Mouse (Mus musculus): ENCODE measurements around the gene Lhfpl2. TPM values are rescaled to one million over a fixed set of nuclear protein-coding genes. Genes with fewer than 3 reads are reported as not detected.
A peak's percentile ranks its signal among the peaks of the same experiment; 100 is the strongest.

Lhfpl2 gene
- polyA plus RNA-seq, 1 experiment from 2014 or later, result 20.0 TPM

- Histone ChIP-seq H3K4me1 (replicated peaks) (0 out of 2 replicates have a peak, but pooled peaks cover 5% of the 10 kb centered on the region), H3K36me3 (no peaks in the 10 kb centered on the region), H3K9me3 (no peaks in the 10 kb centered on the region), H3K9ac (no peak overlapping the region), H3K4me3 (no peak overlapping the region), H3K27me3 (no peaks in the 10 kb centered on the region), H3K27ac (replicated peaks) (no peak overlapping the region), H3K4me2 (no peak overlapping the region)
- ATAC-seq (ENCODE audit: low FRiP score, low read depth), result no peak
- WGBS, result 54% methylated on average over 13 of the region's 13 CpGs
These were observed 74.8 kb downstream of the Lhfpl2 start for GRCm38 (mm10) chr13:94132187-94132995.

GRCm38 (mm10) chr13:94134646-94135045, 77.0 kb downstream of the Lhfpl2 start:
- H3K27me3 ChIP-seq, result no peaks in the 10 kb centered on the region
- H3K4me2 ChIP-seq, result no peak overlapping the region
- no peaks in the 10 kb centered on the region for H3K9me3 ChIP-seq
- ATAC-seq (ENCODE audit: low FRiP score, low read depth), result no peak
- no peak overlapping the region for H3K4me3 ChIP-seq
- peaks cover 9% of the 10 kb centered on the region; the same call in 1 of the 2 replicates for H3K4me1 ChIP-seq (replicated peaks)
- no peak overlapping the region for H3K9ac ChIP-seq
- 75% methylated on average over 7 of the region's 7 CpGs for WGBS
- no peaks in the 10 kb centered on the region for H3K36me3 ChIP-seq
- H3K27ac ChIP-seq (replicated peaks), result no peak overlapping the region

- no peak; the same call in 1 of the 2 replicates for ATAC-seq (ENCODE audit: low FRiP score, low read depth)
- WGBS, result 75% methylated on average over 7 of the region's 7 CpGs
- no peak overlapping the region for H3K9ac ChIP-seq
These were observed 77.6 kb downstream of the Lhfpl2 start for GRCm38 (mm10) chr13:94135180-94135579.

GRCm38 (mm10) chr13:94139713-94140445, 82.3 kb downstream of the Lhfpl2 start:
- WGBS, result 63% methylated on average over 14 of the region's 14 CpGs
- no peak overlapping the region for H3K27ac ChIP-seq (replicated peaks)
- ATAC-seq (ENCODE audit: low FRiP score, low read depth), result no peak

More at GRCm38 (mm10) chr13:94135180-94135579, 77.6 kb downstream of the Lhfpl2 start:
- Histone ChIP-seq H3K9me3 (no peaks in the 10 kb centered on the region), H3K4me1 (replicated peaks) (peaks cover 12% of the 10 kb centered on the region; the same call in 1 of the 2 replicates), H3K27ac (replicated peaks) (no peak overlapping the region), H3K36me3 (no peaks in the 10 kb centered on the region), H3K4me2 (no peak overlapping the region), H3K27me3 (no peaks in the 10 kb centered on the region), H3K4me3 (no peak overlapping the region)

GRCm38 (mm10) chr13:94140446-94140845, 82.8 kb downstream of the Lhfpl2 start:
- Histone ChIP-seq H3K9ac (no peak overlapping the region), H3K27ac (replicated peaks) (no peak overlapping the region), H3K4me3 (no peak overlapping the region), H3K27me3 (no peaks in the 10 kb centered on the region), H3K4me2 (no peak overlapping the region), H3K36me3 (no peaks in the 10 kb centered on the region), H3K9me3 (no peaks in the 10 kb centered on the region), H3K4me1 (replicated peaks) (peaks cover 25% of the 10 kb centered on the region)
- 76% methylated on average over 4 of the region's 4 CpGs for WGBS
- no peak for ATAC-seq (ENCODE audit: low FRiP score, low read depth)

More at GRCm38 (mm10) chr13:94139713-94140445, 82.3 kb downstream of the Lhfpl2 start:
- no peaks in the 10 kb centered on the region for H3K9me3 ChIP-seq
- no peak overlapping the region for H3K4me3 ChIP-seq
- no peaks in the 10 kb centered on the region for H3K36me3 ChIP-seq
- H3K9ac ChIP-seq, result no peak overlapping the region
- H3K4me2 ChIP-seq, result no peak overlapping the region
- H3K4me1 ChIP-seq (replicated peaks), result peaks cover 30% of the 10 kb centered on the region
- no peaks in the 10 kb centered on the region for H3K27me3 ChIP-seq

GRCm38 (mm10) chr13:94143063-94143652, 85.6 kb downstream of the Lhfpl2 start:
- Histone ChIP-seq H3K4me3 (no peak overlapping the region), H3K9me3 (no peaks in the 10 kb centered on the region), H3K4me2 (peak overlapping the region; percentile 12; the same call in 1 of the 2 replicates), H3K27me3 (no peaks in the 10 kb centered on the region), H3K27ac (replicated peaks) (no peak overlapping the region), H3K4me1 (replicated peaks) (peaks cover 25% of the 10 kb centered on the region), H3K9ac (no peak overlapping the region), H3K36me3 (no peaks in the 10 kb centered on the region)
- 11% methylated on average over 12 of the region's 12 CpGs for WGBS
- ATAC-seq (ENCODE audit: low FRiP score, low read depth), result peak; percentile 51

- Histone ChIP-seq H3K27me3 (no peaks in the 10 kb centered on the region), H3K4me2 (no peak overlapping the region), H3K4me1 (replicated peaks) (peaks cover 23% of the 10 kb centered on the region), H3K9ac (no peak overlapping the region), H3K27ac (replicated peaks) (no peak overlapping the region), H3K4me3 (no peak overlapping the region), H3K9me3 (no peaks in the 10 kb centered on the region), H3K36me3 (no peaks in the 10 kb centered on the region)
- WGBS, result 66% methylated on average over 8 of the region's 8 CpGs
- no peak for ATAC-seq (ENCODE audit: low FRiP score, low read depth)
These were observed 86.9 kb downstream of the Lhfpl2 start for GRCm38 (mm10) chr13:94144451-94144850.

GRCm38 (mm10) chr13:94147257-94147656, 89.7 kb downstream of the Lhfpl2 start:
- H3K4me1 ChIP-seq (replicated peaks), result peaks cover 14% of the 10 kb centered on the region; the same call in 1 of the 2 replicates
- no peak overlapping the region for H3K27ac ChIP-seq (replicated peaks)
- no peak overlapping the region for H3K9ac ChIP-seq
- no peak overlapping the region for H3K4me3 ChIP-seq
- WGBS, result 60% methylated on average over 4 of the region's 4 CpGs
- no peaks in the 10 kb centered on the region for H3K27me3 ChIP-seq
- no peak overlapping the region for H3K4me2 ChIP-seq
- no peak for ATAC-seq (ENCODE audit: low FRiP score, low read depth)
- no peaks in the 10 kb centered on the region for H3K36me3 ChIP-seq
- no peaks in the 10 kb centered on the region for H3K9me3 ChIP-seq

- no peak overlapping the region for H3K27ac ChIP-seq (replicated peaks)
- no peaks in the 10 kb centered on the region for H3K36me3 ChIP-seq
- H3K9ac ChIP-seq, result no peak overlapping the region
- ATAC-seq (ENCODE audit: low FRiP score, low read depth), result no peak
- H3K27me3 ChIP-seq, result no peaks in the 10 kb centered on the region
- H3K4me3 ChIP-seq, result no peak overlapping the region
- WGBS, result 77% methylated on average over 5 of the region's 5 CpGs
- H3K4me2 ChIP-seq, result no peak overlapping the region
- no peaks in the 10 kb centered on the region for H3K9me3 ChIP-seq
- H3K4me1 ChIP-seq (replicated peaks), result peaks cover 1% of the 10 kb centered on the region; the same call in 1 of the 2 replicates
These were observed 91.4 kb downstream of the Lhfpl2 start for GRCm38 (mm10) chr13:94149006-94149405.

- no peak for ATAC-seq (ENCODE audit: low FRiP score, low read depth)
These were observed 92.2 kb downstream of the Lhfpl2 start for GRCm38 (mm10) chr13:94149781-94150180.

GRCm38 (mm10) chr13:94151308-94151707, 93.7 kb downstream of the Lhfpl2 start:
- no peak for ATAC-seq (ENCODE audit: low FRiP score, low read depth)
- H3K27me3 ChIP-seq, result no peaks in the 10 kb centered on the region
- H3K4me1 ChIP-seq (replicated peaks), result no peaks in the 10 kb centered on the region; the same call in 1 of the 2 replicates
- H3K9ac ChIP-seq, result no peak overlapping the region
- no peaks in the 10 kb centered on the region for H3K36me3 ChIP-seq
- H3K27ac ChIP-seq (replicated peaks), result no peak overlapping the region
- no peak overlapping the region for H3K4me3 ChIP-seq
- no peaks in the 10 kb centered on the region for H3K9me3 ChIP-seq
- H3K4me2 ChIP-seq, result no peak overlapping the region
- WGBS, result 44% methylated on average over 4 of the region's 4 CpGs

More at GRCm38 (mm10) chr13:94149781-94150180, 92.2 kb downstream of the Lhfpl2 start:
- Histone ChIP-seq H3K4me2 (no peak overlapping the region), H3K4me3 (no peak overlapping the region), H3K9ac (no peak overlapping the region), H3K9me3 (no peaks in the 10 kb centered on the region), H3K27me3 (no peaks in the 10 kb centered on the region), H3K4me1 (replicated peaks) (no peaks in the 10 kb centered on the region), H3K36me3 (no peaks in the 10 kb centered on the region), H3K27ac (replicated peaks) (no peak overlapping the region)
- 91% methylated on average over 8 of the region's 8 CpGs for WGBS

GRCm38 (mm10) chr13:94152836-94153235, 95.2 kb downstream of the Lhfpl2 start:
- H3K27ac ChIP-seq (replicated peaks), result no peak overlapping the region
- H3K36me3 ChIP-seq, result no peaks in the 10 kb centered on the region
- 95% methylated on average over 10 of the region's 10 CpGs for WGBS
- H3K4me3 ChIP-seq, result no peak overlapping the region
- no peaks in the 10 kb centered on the region for H3K27me3 ChIP-seq
- H3K9ac ChIP-seq, result no peak overlapping the region
- no peak overlapping the region for H3K4me2 ChIP-seq
- no peak for ATAC-seq (ENCODE audit: low FRiP score, low read depth)
- no peaks in the 10 kb centered on the region; the same call in 1 of the 2 replicates for H3K4me1 ChIP-seq (replicated peaks)
- H3K9me3 ChIP-seq, result no peaks in the 10 kb centered on the region

All from hindbrain, embryonic 15.5 days (tissue).